Mouse (Mus musculus) G1E (cell line): ENCODE measurements around the gene 1700020D05Rik. TPM values are rescaled to one million over a fixed set of nuclear protein-coding genes. Genes with fewer than 3 reads are reported as not detected.
"Not testable (repeated sequence)": the region's sequence is repeated elsewhere in the genome, so short reads cannot be mapped to it uniquely, and the experiment has no call there.

ENCODE experiments used
- ATAC-seq: 2 replicates; pipeline ENCODE4 v1.8.0; 2016; ENCODE audit warnings: mild to moderate bottlenecking; ENCODE audit not compliant: insufficient number of reproducible peaks, poor library complexity, low FRiP score, severe bottlenecking; ENCODE audit errors: extremely low read depth
- DNase-seq: peaks from one replicate; pipeline ENCODE4 v3.0.0; 2012; ENCODE audit warnings: low spot score
- H3K27me3 ChIP-seq: 2 replicates; pipeline ENCODE4 v1.6.1; 2012; ENCODE audit warnings: mild to moderate bottlenecking, low read length, inconsistent platforms; ENCODE audit not compliant: insufficient read depth
- H3K36me3 ChIP-seq: replicated peaks from 2 replicates; pipeline ENCODE3; 2012; ENCODE audit warnings: mild to moderate bottlenecking, inconsistent platforms
- H3K4me1 ChIP-seq: 2 replicates; pipeline ENCODE4 v1.6.1; 2012; ENCODE audit warnings: low read depth, low read length, inconsistent platforms, mixed read lengths; ENCODE audit not compliant: insufficient read depth
- H3K4me3 ChIP-seq: 2 replicates; pipeline ENCODE4 v1.5.1; 2012; ENCODE audit warnings: low read depth, mild to moderate bottlenecking, inconsistent platforms, low read length, moderate library complexity, mixed read lengths
- H3K9me3 ChIP-seq: replicated peaks from 2 replicates; pipeline ENCODE4 v1.6.1; 2012; ENCODE audit warnings: inconsistent platforms
- CTCF ChIP-seq: IDR thresholded peaks from 2 replicates; pipeline ENCODE4 v1.5.1; 2012; ENCODE audit warnings: low read depth, low read length, inconsistent platforms, mixed read lengths
- GATA1 ChIP-seq: IDR thresholded peaks from 2 replicates; pipeline ENCODE4 v1.6.1; 2012; ENCODE audit warnings: borderline replicate concordance, low read length, inconsistent platforms, mixed read lengths
- GATA2 ChIP-seq: IDR thresholded peaks from 2 replicates; pipeline ENCODE4 v1.6.1; 2012; ENCODE audit warnings: low read depth, low read length, inconsistent platforms, borderline replicate concordance
- POLR2AphosphoS5 ChIP-seq: IDR thresholded peaks from 2 replicates; pipeline ENCODE4 v1.6.1; 2012; ENCODE audit warnings: low read depth, low read length, inconsistent platforms; ENCODE audit not compliant: insufficient replicate concordance
- TAL1 ChIP-seq: conservative IDR thresholded peaks from 2 replicates; pipeline ENCODE4 v1.6.1; 2012; ENCODE audit warnings: low read depth, low read length, inconsistent platforms, mixed read lengths
- polyA plus RNA-seq: library from polyadenylated mRNA; stranded (reverse); fragments of >175 nt; gene quantifications from 2 replicates; pipeline ENCODE4 v1.2.3, GENCODE M21; 2012
- total RNA-seq, 2 experiments: library from RNA; stranded (forward) in 1 of 2; stranded (reverse) in 1 of 2; fragments of 200-1000 nt in 1 of 2; fragments of >200 nt in 1 of 2; fragmentation: Nextera tagmentation in 1 of 2; gene quantifications; 2 replicates each; pipeline ENCODE4 v1.2.3; 2014 to 2017

The 1700020D05Rik gene
- total and polyA plus RNA-seq, 3 experiments = 0.36 to 4.0 (median 2.1) TPM

GRCm38 (mm10) chr19:5495353-5496051, 8.1 kb downstream of the 1700020D05Rik start:
- Histone ChIP-seq H3K4me3 (0 out of 2 replicates have a peak overlapping the region, but pooled peaks have one; percentile 13), H3K36me3 (peaks cover 73% of the 10 kb centered on the region), H3K27me3 (no peaks in the 10 kb centered on the region), H3K9me3 (no peaks in the 10 kb centered on the region), H3K4me1 (peaks cover 38% of the 10 kb centered on the region)
- no peak for DNase-seq
- ATAC-seq = no peak
- no peak for TF ChIP-seq GATA2
- TF ChIP-seq CTCF = no peak
- no peak for TF ChIP-seq POLR2AphosphoS5
- no peak for TF ChIP-seq GATA1
- no peak for TF ChIP-seq TAL1

- Histone ChIP-seq H3K4me1 (peaks cover 39% of the 10 kb centered on the region), H3K27me3 (no peaks in the 10 kb centered on the region), H3K4me3 (no peak overlapping the region), H3K36me3 (peaks cover 68% of the 10 kb centered on the region), H3K9me3 (no peaks in the 10 kb centered on the region)
- DNase-seq = no peak
- no peak for TF ChIP-seq GATA2
- no peak for TF ChIP-seq POLR2AphosphoS5
- TF ChIP-seq TAL1 = no peak
- TF ChIP-seq GATA1 = no peak
- no peak for TF ChIP-seq CTCF
- no peak for ATAC-seq
Observed at GRCm38 (mm10) chr19:5494314-5494713, 9.3 kb downstream of the 1700020D05Rik start.

- DNase-seq, H3K4me3 ChIP-seq, H3K27me3 ChIP-seq, H3K9me3 ChIP-seq, ATAC-seq: not testable (repeated sequence)
- Histone ChIP-seq H3K36me3 (peaks cover 63% of the 10 kb centered on the region), H3K4me1 (peaks cover 49% of the 10 kb centered on the region)
Observed at GRCm38 (mm10) chr19:5493301-5493721, 10.3 kb downstream of the 1700020D05Rik start.

GRCm38 (mm10) chr19:5492641-5493040, 10.9 kb downstream of the 1700020D05Rik start:
- no peak for TF ChIP-seq GATA2
- TF ChIP-seq CTCF = no peak
- TF ChIP-seq TAL1 = no peak
- TF ChIP-seq GATA1 = no peak
- no peak for TF ChIP-seq POLR2AphosphoS5
- H3K4me1 ChIP-seq = peaks cover 52% of the 10 kb centered on the region
- ATAC-seq (no peak), DNase-seq (no peak)
- H3K27me3 ChIP-seq = no peaks in the 10 kb centered on the region
- no peak overlapping the region for H3K4me3 ChIP-seq
- no peaks in the 10 kb centered on the region for H3K9me3 ChIP-seq
- H3K36me3 ChIP-seq = peaks cover 56% of the 10 kb centered on the region

GRCm38 (mm10) chr19:5490898-5491708, 12.5 kb downstream of the 1700020D05Rik start:
- DNase-seq = peak; percentile 75
- Histone ChIP-seq H3K27me3 (no peaks in the 10 kb centered on the region), H3K36me3 (peaks cover 52% of the 10 kb centered on the region), H3K4me1 (peaks cover 57% of the 10 kb centered on the region), H3K4me3 (peak overlapping the region; percentile 98), H3K9me3 (no peaks in the 10 kb centered on the region)
- TF ChIP-seq CTCF (no peak), POLR2AphosphoS5 (peak; percentile 66; the same call in 1 of the 2 replicates)
- peak; percentile 37; the same call in 1 of the 2 replicates for ATAC-seq

GRCm38 (mm10) chr19:5490313-5490897, 13.2 kb downstream of the 1700020D05Rik start, which contains the start of gene Cfl1:
Gene Cfl1 (plus strand): TSS chr19:5490455.
- Histone ChIP-seq H3K27me3 (no peaks in the 10 kb centered on the region), H3K36me3 (peaks cover 52% of the 10 kb centered on the region), H3K4me1 (peaks cover 57% of the 10 kb centered on the region), H3K9me3 (no peaks in the 10 kb centered on the region), H3K4me3 (peak within 1 kb of the TSS; percentile 98)
- DNase-seq (peak; percentile 82), ATAC-seq (peak; percentile 41; the same call in 1 of the 2 replicates)
- TF ChIP-seq GATA1 (no peak), GATA2 (no peak), POLR2AphosphoS5 (peak; percentile 28; the same call in 1 of the 2 replicates)

- peaks cover 52% of the 10 kb centered on the region for H3K36me3 ChIP-seq
Observed at GRCm38 (mm10) chr19:5489721-5490120, 13.9 kb downstream of the 1700020D05Rik start.

More at GRCm38 (mm10) chr19:5489721-5490120, 13.9 kb downstream of the 1700020D05Rik start:
- Histone ChIP-seq H3K4me3 (peak overlapping the region; percentile 45; the same call in 1 of the 2 replicates), H3K4me1 (peaks cover 55% of the 10 kb centered on the region)
- not testable (repeated sequence) for H3K27me3 ChIP-seq, DNase-seq, H3K9me3 ChIP-seq, ATAC-seq
